Mouse (Mus musculus) kidney, postnatal 14 days (tissue): ENCODE measurements at regions not wholly inside any gene's neighbourhood (a gene's known extent, or its start where the extent isn't known, plus 50 kb on each side); places are given as distances from the start of the nearest gene placed in this dataset.

ENCODE experiments used
- DNase-seq: peaks from one replicate; pipeline ENCODE4 v3.0.0; 2022; ENCODE audit warnings: mixed read lengths

- peak; percentile 10 for DNase-seq
Measured at GRCm38 (mm10) chrX:13224902-13225301, 55.9 kb upstream of the Ddx3x start.

GRCm38 (mm10) chrX:13226429-13226828, 54.3 kb upstream of the Ddx3x start:
- no peak for DNase-seq

GRCm38 (mm10) chrX:13229891-13230614, 50.7 kb upstream of the Ddx3x start:
- DNase-seq = peak; percentile 71

- DNase-seq = peak; percentile 91
Measured at GRCm38 (mm10) chrX:13230615-13231179, 50.1 kb upstream of the Ddx3x start.
